Mouse (Mus musculus) embryonic facial prominence, embryonic 14.5 days (tissue): ENCODE data around the gene Dnm2. TPM values are rescaled to one million over a fixed set of nuclear protein-coding genes. Genes with fewer than 3 reads are reported as not detected.
A peak's percentile ranks its signal among the peaks of the same experiment; 100 is the strongest.

Source experiments
- ATAC-seq: fragments of 200-750 bp; cut with Nextera tagmentation; 2 replicates; pipeline ENCODE4 v1.8.0; 2017; ENCODE audit warnings: low read depth, moderate number of reproducible peaks, moderate TSS enrichment
- DNase-seq: peaks from one replicate; pipeline ENCODE4 v3.0.0-alpha.2; 2015; ENCODE audit warnings: low spot score
- H3K27ac ChIP-seq: fragments of 300-500 bp; sonication (generic); replicated peaks from 2 replicates; pipeline ENCODE4 v1.5.1; 2014; ENCODE audit warnings: low read depth, mild to moderate bottlenecking, low read length, moderate library complexity
- H3K27me3 ChIP-seq: fragments of 300-500 bp; sonication (generic); replicated peaks from 2 replicates; pipeline ENCODE4 v1.6.1; 2014; ENCODE audit warnings: low read length; ENCODE audit not compliant: control insufficient read depth, insufficient read depth
- H3K36me3 ChIP-seq: fragments of 300-500 bp; sonication (generic); 2 replicates; pipeline ENCODE4 v1.6.1; 2014; ENCODE audit warnings: low read length, mixed read lengths; ENCODE audit not compliant: control insufficient read depth, insufficient read depth
- H3K4me1 ChIP-seq: fragments of 300-500 bp; sonication (generic); 2 replicates; pipeline ENCODE4 v1.6.1; 2014; ENCODE audit warnings: antibody characterized with exemption, low read length; ENCODE audit not compliant: control insufficient read depth, insufficient read depth
- H3K4me2 ChIP-seq: fragments of 300-500 bp; sonication (generic); 2 replicates; pipeline ENCODE4 v1.6.1; 2014; ENCODE audit warnings: low read depth, mild to moderate bottlenecking, low read length, moderate library complexity, mixed read lengths
- H3K4me3 ChIP-seq: fragments of 300-500 bp; sonication (generic); 2 replicates; pipeline ENCODE4 v1.5.1; 2014; ENCODE audit warnings: low read depth, mild to moderate bottlenecking, low read length
- H3K9ac ChIP-seq: fragments of 300-500 bp; sonication (generic); 2 replicates; pipeline ENCODE4 v1.6.1; 2014; ENCODE audit warnings: low read depth, mild to moderate bottlenecking, low read length, moderate library complexity, mixed read lengths
- H3K9me3 ChIP-seq: fragments of 300-500 bp; sonication (generic); 2 replicates; pipeline ENCODE4 v1.6.1; 2016; ENCODE audit warnings: low read length; ENCODE audit not compliant: control insufficient read depth
- WGBS: fragments of 180-500 bp; shearing (Covaris S2); extraction: QIAGEN DNeasy Blood & Tissue Kit; methylation state at CpG from one replicate; pipeline ENCODE4 v1.1.7; 2014; 5-methylcytosine and 5-hydroxymethylcytosine counted together
- polyA plus RNA-seq: library from polyadenylated mRNA; unstranded; fragments of >200 nt; fragmentation: Nextera tagmentation; extraction: Ambion mirVana; gene quantifications from 2 replicates; pipeline ENCODE4 v1.2.1, GENCODE M21; 2014

Dnm2 gene
- polyA plus RNA-seq, 1 experiment from 2014 or later, result 65.8 TPM

DNA sequence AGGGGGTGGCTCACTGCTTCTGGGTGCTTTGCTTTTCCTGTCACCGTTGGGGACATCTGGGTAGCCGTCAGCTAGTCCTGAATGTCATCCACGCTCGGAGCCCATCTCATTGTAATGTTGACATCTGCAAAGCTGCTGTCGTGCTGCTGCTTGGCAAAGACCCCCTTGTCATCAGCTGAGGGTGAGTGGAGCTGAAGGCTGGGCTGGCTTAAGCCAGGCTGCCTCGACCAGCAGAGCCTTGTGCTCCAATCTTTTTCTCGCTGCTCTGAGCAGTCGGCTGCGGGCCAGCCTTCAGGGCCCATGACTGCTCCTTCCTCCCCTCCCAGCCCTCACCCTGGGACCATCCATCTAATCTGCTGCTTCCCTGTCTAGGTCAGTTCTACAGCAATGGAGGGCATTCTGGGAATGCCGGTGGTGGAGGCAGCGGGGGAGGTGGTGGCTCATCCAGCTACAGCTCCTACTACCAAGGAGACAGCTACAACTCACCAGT is 21.9 kb upstream of the Dnm2 start:
- 91% methylated on average over 11 of the region's 11 CpGs for WGBS
- no peak for ATAC-seq
- H3K36me3 ChIP-seq, result peaks cover 94% of the 10 kb centered on the region

GRCm38 (mm10) chr9:21403745-21404144 is 21.0 kb upstream of the Dnm2 start:
- H3K9me3 ChIP-seq, result no peaks in the 10 kb centered on the region
- no peaks in the 10 kb centered on the region for H3K4me1 ChIP-seq
- WGBS, result 94% methylated on average over 5 of the region's 5 CpGs
- no peaks in the 10 kb centered on the region for H3K27me3 ChIP-seq
- H3K27ac ChIP-seq, result no peak overlapping the region
- H3K36me3 ChIP-seq, result peaks cover 84% of the 10 kb centered on the region
- no peak overlapping the region for H3K9ac ChIP-seq
- no peak for ATAC-seq
- DNase-seq, result no peak
- H3K4me3 ChIP-seq, result no peak overlapping the region
- no peak overlapping the region for H3K4me2 ChIP-seq

More for the DNA sequence above, 21.9 kb upstream of the Dnm2 start:
- no peak overlapping the region for H3K9ac ChIP-seq
- H3K4me2 ChIP-seq, result no peak overlapping the region
- H3K4me3 ChIP-seq, result no peak overlapping the region
- no peaks in the 10 kb centered on the region for H3K9me3 ChIP-seq
- no peak overlapping the region for H3K27ac ChIP-seq
- no peaks in the 10 kb centered on the region for H3K4me1 ChIP-seq
- no peaks in the 10 kb centered on the region for H3K27me3 ChIP-seq
- DNase-seq, result no peak

DNA sequence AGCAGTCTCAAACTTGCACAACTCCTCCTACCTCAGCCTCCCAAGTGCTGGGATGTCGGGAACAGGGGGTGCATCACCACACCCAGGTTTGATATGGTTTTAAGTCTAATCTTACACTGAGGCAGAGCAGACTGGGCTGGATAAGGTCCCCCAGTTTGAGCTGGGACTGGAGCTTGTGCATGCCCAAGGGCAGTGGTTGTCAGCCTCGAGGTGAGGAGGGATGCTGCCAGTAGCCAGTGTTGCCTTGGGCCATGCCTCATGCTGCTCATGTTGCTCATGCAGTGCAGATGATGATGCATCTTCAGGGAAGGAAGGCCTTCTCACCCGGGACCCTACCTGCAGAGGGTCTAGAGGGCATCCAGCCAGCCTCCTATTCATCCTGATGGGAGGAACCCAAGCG is 19.2 kb upstream of the Dnm2 start:
- no peaks in the 10 kb centered on the region for H3K9me3 ChIP-seq
- H3K27me3 ChIP-seq, result no peaks in the 10 kb centered on the region
- WGBS, result 66% methylated on average over 4 of the region's 4 CpGs
- peaks cover 66% of the 10 kb centered on the region for H3K36me3 ChIP-seq
- no peak overlapping the region for H3K27ac ChIP-seq
- H3K9ac ChIP-seq, result no peak overlapping the region
- no peak for ATAC-seq
- no peaks in the 10 kb centered on the region for H3K4me1 ChIP-seq
- no peak for DNase-seq
- H3K4me2 ChIP-seq, result no peak overlapping the region
- H3K4me3 ChIP-seq, result no peak overlapping the region

- H3K4me1 ChIP-seq, result peaks cover 8% of the 10 kb centered on the region; the same call in 1 of the 2 replicates
- H3K27me3 ChIP-seq, result no peaks in the 10 kb centered on the region
- ATAC-seq (no peak), DNase-seq (peak; percentile 44)
- no peak overlapping the region for H3K27ac ChIP-seq
- H3K9ac ChIP-seq, result no peak overlapping the region
- no peaks in the 10 kb centered on the region for H3K9me3 ChIP-seq
- WGBS, result 17% methylated on average over 4 of the region's 4 CpGs
- H3K36me3 ChIP-seq, result peaks cover 42% of the 10 kb centered on the region
- no peak overlapping the region for H3K4me2 ChIP-seq
- no peak overlapping the region for H3K4me3 ChIP-seq
Measured at GRCm38 (mm10) chr9:21407951-21408350, 16.8 kb upstream of the Dnm2 start.

- H3K9me3 ChIP-seq, result no peaks in the 10 kb centered on the region
- H3K36me3 ChIP-seq, result peaks cover 35% of the 10 kb centered on the region
- H3K27ac ChIP-seq, result no peak overlapping the region
- WGBS, result 75% methylated on average over 7 of the region's 7 CpGs
- H3K4me1 ChIP-seq, result peaks cover 9% of the 10 kb centered on the region; the same call in 1 of the 2 replicates
- no peaks in the 10 kb centered on the region for H3K27me3 ChIP-seq
- DNase-seq (no peak), ATAC-seq (no peak)
- no peak overlapping the region for H3K4me3 ChIP-seq
- no peak overlapping the region for H3K9ac ChIP-seq
- no peak overlapping the region for H3K4me2 ChIP-seq
Measured at GRCm38 (mm10) chr9:21408624-21409023, 16.1 kb upstream of the Dnm2 start.

DNA sequence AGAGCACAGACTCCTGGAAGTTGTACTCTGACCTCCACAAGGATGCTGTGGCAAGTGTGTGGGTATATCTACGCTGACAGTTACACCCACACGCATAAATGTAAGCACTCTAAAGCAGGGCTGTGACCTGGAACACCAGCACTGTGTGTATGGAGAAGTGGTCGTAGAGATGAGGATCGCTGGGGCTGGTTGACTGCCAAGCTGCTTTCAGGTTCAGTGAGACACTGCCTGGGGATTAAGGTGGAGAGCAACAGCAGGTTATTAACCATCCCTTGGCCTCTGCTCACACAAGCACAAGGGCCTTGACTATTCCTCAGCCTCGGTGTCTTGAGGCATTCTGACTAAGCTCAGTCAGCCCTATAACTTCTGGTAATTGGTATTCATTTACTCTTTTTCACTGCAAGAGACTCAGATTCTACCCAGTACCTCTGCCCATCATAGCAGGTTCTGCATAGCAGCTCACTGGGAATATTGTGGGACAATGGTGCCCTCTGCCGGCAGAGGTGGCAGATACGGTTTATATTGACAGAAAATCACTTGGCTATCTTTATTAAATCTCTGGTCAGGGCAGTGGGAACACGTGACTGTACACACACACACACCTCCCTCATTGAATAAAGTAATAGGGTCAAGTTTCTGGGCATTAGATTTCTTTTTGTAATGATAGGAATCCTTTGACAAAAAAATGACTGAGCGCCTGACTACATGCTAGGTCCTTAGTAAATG is 15.0 kb upstream of the Dnm2 start:
- Histone ChIP-seq H3K4me3 (no peak overlapping the region), H3K9me3 (no peaks in the 10 kb centered on the region), H3K9ac (no peak overlapping the region), H3K27ac (no peak overlapping the region), H3K27me3 (no peaks in the 10 kb centered on the region), H3K4me2 (no peak overlapping the region), H3K4me1 (peaks cover 9% of the 10 kb centered on the region; the same call in 1 of the 2 replicates), H3K36me3 (peaks cover 35% of the 10 kb centered on the region)
- ATAC-seq (peak; percentile 7; the same call in 1 of the 2 replicates), DNase-seq (peak; percentile 84)
- WGBS, result 34% methylated on average over 9 of the region's 9 CpGs

DNA sequence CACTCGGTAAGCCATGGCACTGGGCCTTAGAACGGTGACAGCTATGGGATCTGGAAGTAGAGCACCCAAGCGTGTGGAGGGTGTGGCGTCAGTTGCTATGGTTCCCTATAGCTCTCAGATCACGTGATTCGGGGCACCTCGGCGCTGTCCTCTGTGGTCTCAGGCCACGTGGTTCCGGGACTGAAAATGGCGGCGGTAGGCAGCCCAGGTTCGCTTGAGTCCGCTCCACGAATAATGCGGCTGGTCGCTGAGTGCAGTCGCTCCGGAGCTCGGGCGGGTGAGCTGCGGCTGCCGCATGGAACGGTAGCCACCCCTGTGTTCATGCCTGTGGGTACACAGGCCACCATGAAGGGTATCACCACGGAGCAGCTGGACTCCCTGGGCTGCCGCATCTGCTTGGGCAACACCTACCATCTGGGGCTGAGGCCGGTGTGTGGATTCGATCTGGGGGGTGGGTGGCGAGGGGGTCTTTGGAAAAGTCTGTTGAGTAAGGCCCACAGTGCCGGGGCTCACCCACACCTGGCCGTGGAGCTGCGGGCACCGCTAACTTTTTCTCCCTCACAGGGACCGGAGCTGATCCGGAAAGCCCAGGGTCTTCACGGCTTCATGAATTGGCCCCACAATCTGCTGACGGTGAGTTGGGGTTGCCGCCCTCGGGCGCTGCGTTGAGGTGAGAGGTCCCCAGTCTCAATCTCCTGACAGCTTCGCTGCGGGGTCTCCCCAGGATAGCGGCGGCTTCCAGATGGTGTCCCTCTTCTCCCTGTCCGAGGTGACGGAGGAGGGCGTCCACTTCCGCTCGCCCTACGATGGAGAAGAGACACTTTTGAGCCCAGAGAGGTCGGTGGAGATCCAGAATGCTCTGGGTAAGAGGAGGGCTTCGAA is 12.8 kb upstream of the Dnm2 start, which contains the start of gene Qtrt1:
Gene Qtrt1, plus strand, starts transcription at position 169 of the 882 bp plus-strand sequence.
- no peaks in the 10 kb centered on the region for H3K27me3 ChIP-seq
- peaks cover 13% of the 10 kb centered on the region for H3K36me3 ChIP-seq
- H3K4me3 ChIP-seq, result peak within 1 kb of the TSS; percentile 66
- H3K4me2 ChIP-seq, result peak within 1 kb of the TSS; percentile 89
- DNase-seq (peak; percentile 96), ATAC-seq (peak; percentile 95)
- H3K4me1 ChIP-seq, result peaks cover 9% of the 10 kb centered on the region; the same call in 1 of the 2 replicates
- WGBS, result 2% methylated on average over 41 of the region's 53 CpGs
- H3K9ac ChIP-seq, result peak within 1 kb of the TSS; percentile 83
- peak within 1 kb of the TSS; percentile 34; the same call in 1 of the 2 replicates for H3K27ac ChIP-seq
- H3K9me3 ChIP-seq, result no peaks in the 10 kb centered on the region

GRCm38 (mm10) chr9:21417866-21418265 is 6.8 kb upstream of the Dnm2 start:
- no peak overlapping the region for H3K27ac ChIP-seq
- no peaks in the 10 kb centered on the region for H3K9me3 ChIP-seq
- peaks cover 45% of the 10 kb centered on the region for H3K36me3 ChIP-seq
- 85% methylated on average over 2 of the region's 2 CpGs for WGBS
- no peak overlapping the region for H3K4me3 ChIP-seq
- no peak overlapping the region for H3K4me2 ChIP-seq
- peaks cover 2% of the 10 kb centered on the region; the same call in 1 of the 2 replicates for H3K4me1 ChIP-seq
- H3K9ac ChIP-seq, result no peak overlapping the region
- ATAC-seq (no peak), DNase-seq (no peak)
- no peaks in the 10 kb centered on the region for H3K27me3 ChIP-seq
